Mouse (Mus musculus) hindbrain, embryonic 11.5 days (tissue): Measurements from ENCODE around the gene Serping1. TPM values are rescaled to one million over a fixed set of nuclear protein-coding genes. Genes with fewer than 3 reads are reported as not detected.

Source experiments
- ATAC-seq: fragments of 200-750 bp; cut with Nextera tagmentation; 2 replicates; pipeline ENCODE4 v1.8.0; 2017; ENCODE audit warnings: mild to moderate bottlenecking, moderate TSS enrichment, moderate library complexity; ENCODE audit not compliant: low FRiP score
- DNase-seq: peaks from one replicate; pipeline ENCODE4 v3.0.0-alpha.2; 2015; ENCODE audit warnings: low spot score
- H3K27ac ChIP-seq: fragments of 300-500 bp; sonication (generic); 2 replicates; pipeline ENCODE4 v1.5.1; 2014; ENCODE audit warnings: mild to moderate bottlenecking, low read depth, low read length
- H3K27me3 ChIP-seq: fragments of 300-500 bp; sonication (generic); 2 replicates; pipeline ENCODE4 v1.6.1; 2014; ENCODE audit warnings: mild to moderate bottlenecking, low read length, moderate library complexity, mixed read lengths; ENCODE audit not compliant: control insufficient read depth, insufficient read depth
- H3K36me3 ChIP-seq: fragments of 300-500 bp; sonication (generic); 2 replicates; pipeline ENCODE4 v1.6.1; 2014; ENCODE audit warnings: mild to moderate bottlenecking, low read length, moderate library complexity, mixed read lengths; ENCODE audit not compliant: control insufficient read depth, insufficient read depth
- H3K4me1 ChIP-seq: fragments of 300-500 bp; sonication (generic); replicated peaks from 2 replicates; pipeline ENCODE4 v1.6.1; 2014; ENCODE audit warnings: low read length, mixed read lengths; ENCODE audit not compliant: control insufficient read depth, insufficient read depth
- H3K4me2 ChIP-seq: fragments of 300-500 bp; sonication (generic); replicated peaks from 2 replicates; pipeline ENCODE4 v1.6.1; 2014; ENCODE audit warnings: mild to moderate bottlenecking, low read depth, low read length
- H3K4me3 ChIP-seq: fragments of 300-500 bp; sonication (generic); 2 replicates; pipeline ENCODE4 v1.5.1; 2014; ENCODE audit warnings: low read depth, low read length
- H3K9ac ChIP-seq: fragments of 300-500 bp; sonication (generic); 2 replicates; pipeline ENCODE4 v1.6.1; 2014; ENCODE audit warnings: low read depth, low read length
- H3K9me3 ChIP-seq: fragments of 300-500 bp; sonication (generic); 2 replicates; pipeline ENCODE4 v1.6.1; 2016; ENCODE audit warnings: low read length; ENCODE audit not compliant: control insufficient read depth
- WGBS: fragments of 180-500 bp; shearing (Covaris S2); extraction: QIAGEN DNeasy Blood & Tissue Kit; methylation state at CpG from one replicate; pipeline ENCODE4 v1.1.7; 2014; 5-methylcytosine and 5-hydroxymethylcytosine counted together
- polyA plus RNA-seq: library from polyadenylated mRNA; unstranded; fragments of >200 nt; fragmentation: Nextera tagmentation; extraction: Ambion mirVana; gene quantifications from 2 replicates; pipeline ENCODE4 v1.2.1, GENCODE M21; 2014

Serping1 gene
- polyA plus RNA-seq, 1 experiment from 2014 or later, result 46.1 TPM

- 86% methylated on average over 3 of the region's 3 CpGs for WGBS
- Histone ChIP-seq H3K4me2 (no peak overlapping the region), H3K27ac (no peak overlapping the region), H3K9me3 (no peaks in the 10 kb centered on the region), H3K4me3 (no peak overlapping the region), H3K9ac (no peak overlapping the region), H3K4me1 (no peaks in the 10 kb centered on the region), H3K27me3 (no peaks in the 10 kb centered on the region), H3K36me3 (no peaks in the 10 kb centered on the region)
- DNase-seq (no peak), ATAC-seq (no peak)
Measured at GRCm38 (mm10) chr2:84792516-84792915, 17.3 kb upstream of the Serping1 start.

- no peak overlapping the region for H3K9ac ChIP-seq
- ATAC-seq, result no peak
- no peaks in the 10 kb centered on the region for H3K9me3 ChIP-seq
- no peak overlapping the region for H3K4me2 ChIP-seq
- no peak for DNase-seq
- no peaks in the 10 kb centered on the region for H3K36me3 ChIP-seq
- H3K27me3 ChIP-seq, result no peaks in the 10 kb centered on the region
- H3K4me1 ChIP-seq, result no peaks in the 10 kb centered on the region
- H3K27ac ChIP-seq, result no peak overlapping the region
- WGBS, result 67% methylated on average over 9 of the region's 9 CpGs
- no peak overlapping the region for H3K4me3 ChIP-seq
Measured at GRCm38 (mm10) chr2:84790418-84790817, 15.2 kb upstream of the Serping1 start.

GRCm38 (mm10) chr2:84788316-84788715, 13.1 kb upstream of the Serping1 start:
- no peaks in the 10 kb centered on the region for H3K9me3 ChIP-seq
- no peak for DNase-seq
- ATAC-seq, result no peak
- H3K4me1 ChIP-seq, result no peaks in the 10 kb centered on the region
- WGBS, result 76% methylated on average over 3 of the region's 3 CpGs
- H3K36me3 ChIP-seq, result no peaks in the 10 kb centered on the region
- no peak overlapping the region for H3K27ac ChIP-seq
- H3K9ac ChIP-seq, result no peak overlapping the region
- H3K4me2 ChIP-seq, result no peak overlapping the region
- H3K27me3 ChIP-seq, result no peaks in the 10 kb centered on the region
- H3K4me3 ChIP-seq, result no peak overlapping the region

GRCm38 (mm10) chr2:84783840-84784566, 8.8 kb upstream of the Serping1 start:
- Histone ChIP-seq H3K4me1 (no peaks in the 10 kb centered on the region), H3K27ac (no peak overlapping the region), H3K36me3 (no peaks in the 10 kb centered on the region), H3K27me3 (no peaks in the 10 kb centered on the region), H3K9ac (no peak overlapping the region), H3K4me3 (no peak overlapping the region), H3K4me2 (no peak overlapping the region), H3K9me3 (no peaks in the 10 kb centered on the region)
- ATAC-seq (no peak), DNase-seq (no peak)
- 88% methylated on average over 3 of the region's 3 CpGs for WGBS

- Histone ChIP-seq H3K4me2 (no peak overlapping the region), H3K4me1 (no peaks in the 10 kb centered on the region), H3K36me3 (no peaks in the 10 kb centered on the region), H3K27ac (no peak overlapping the region), H3K27me3 (no peaks in the 10 kb centered on the region), H3K9me3 (no peaks in the 10 kb centered on the region), H3K4me3 (no peak overlapping the region), H3K9ac (no peak overlapping the region)
- 100% methylated on average over 1 of the region's 1 CpGs for WGBS
- no peak for ATAC-seq
- no peak for DNase-seq
Measured at GRCm38 (mm10) chr2:84783315-84783714, 8.1 kb upstream of the Serping1 start.

- Histone ChIP-seq H3K36me3 (no peaks in the 10 kb centered on the region), H3K4me3 (no peak overlapping the region), H3K4me1 (0 out of 2 replicates have a peak, but pooled peaks cover 3% of the 10 kb centered on the region), H3K4me2 (no peak overlapping the region), H3K27ac (no peak overlapping the region), H3K9ac (no peak overlapping the region), H3K27me3 (no peaks in the 10 kb centered on the region), H3K9me3 (no peaks in the 10 kb centered on the region)
- WGBS, result 58% methylated on average over 6 of the region's 6 CpGs
- ATAC-seq (no peak), DNase-seq (no peak)
Measured at GRCm38 (mm10) chr2:84779210-84779609, 4.0 kb upstream of the Serping1 start.

GRCm38 (mm10) chr2:84777706-84778105, 2.5 kb upstream of the Serping1 start:
- Histone ChIP-seq H3K9me3 (no peaks in the 10 kb centered on the region), H3K4me2 (no peak overlapping the region), H3K27ac (no peak overlapping the region), H3K4me1 (0 out of 2 replicates have a peak, but pooled peaks cover 3% of the 10 kb centered on the region), H3K27me3 (no peaks in the 10 kb centered on the region), H3K4me3 (no peak overlapping the region), H3K9ac (no peak overlapping the region), H3K36me3 (no peaks in the 10 kb centered on the region)
- DNase-seq (no peak), ATAC-seq (no peak)
- WGBS, result 72% methylated on average over 3 of the region's 3 CpGs

- WGBS, result 75% methylated on average over 6 of the region's 6 CpGs
- H3K9me3 ChIP-seq, result no peaks in the 10 kb centered on the region
- 0 out of 2 replicates have a peak, but pooled peaks cover 3% of the 10 kb centered on the region for H3K4me1 ChIP-seq
- H3K4me3 ChIP-seq, result no peak overlapping the region
- H3K4me2 ChIP-seq, result no peak overlapping the region
- no peak overlapping the region for H3K9ac ChIP-seq
- ATAC-seq (no peak), DNase-seq (no peak)
- H3K27ac ChIP-seq, result peak overlapping the region; percentile 84
- H3K36me3 ChIP-seq, result no peaks in the 10 kb centered on the region
- H3K27me3 ChIP-seq, result no peaks in the 10 kb centered on the region
Measured at GRCm38 (mm10) chr2:84775665-84776064, 421 bp upstream of the Serping1 start.

DNA sequence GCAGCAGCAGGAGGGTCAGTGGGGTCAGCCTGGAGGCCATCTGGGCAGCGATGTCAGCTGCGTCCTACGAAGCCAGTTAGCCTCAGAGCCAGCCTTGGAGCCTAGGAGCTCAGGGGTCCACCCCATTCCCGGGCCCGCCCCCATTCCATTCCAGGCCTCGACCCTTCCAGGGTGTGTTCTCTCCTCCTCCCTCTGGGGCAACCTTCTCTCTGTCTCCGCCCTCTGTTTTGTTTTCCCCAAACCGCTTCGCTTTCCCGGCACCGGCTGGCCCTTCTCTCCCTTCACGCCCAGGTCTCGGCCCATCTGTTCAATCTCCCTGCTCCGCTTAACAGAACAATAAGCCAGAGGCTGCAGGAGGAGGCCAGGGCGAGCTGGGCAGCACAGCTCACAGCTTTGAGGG, 493 bp downstream of the Serping1 start:
- peak; percentile 97 for ATAC-seq
- Histone ChIP-seq H3K36me3 (no peaks in the 10 kb centered on the region), H3K27ac (peak overlapping the region; percentile 84), H3K27me3 (no peaks in the 10 kb centered on the region), H3K9me3 (no peaks in the 10 kb centered on the region), H3K4me1 (0 out of 2 replicates have a peak, but pooled peaks cover 3% of the 10 kb centered on the region), H3K4me3 (peak overlapping the region; percentile 24), H3K4me2 (peak overlapping the region; percentile 42), H3K9ac (peak overlapping the region; percentile 50)
- WGBS, result 0% methylated on average over 14 of the region's 15 CpGs
- peak; percentile 82 for DNase-seq
